Mouse (Mus musculus): Measurements from ENCODE around the gene Ctdsp2.

Gene Ctdsp2

DNA sequence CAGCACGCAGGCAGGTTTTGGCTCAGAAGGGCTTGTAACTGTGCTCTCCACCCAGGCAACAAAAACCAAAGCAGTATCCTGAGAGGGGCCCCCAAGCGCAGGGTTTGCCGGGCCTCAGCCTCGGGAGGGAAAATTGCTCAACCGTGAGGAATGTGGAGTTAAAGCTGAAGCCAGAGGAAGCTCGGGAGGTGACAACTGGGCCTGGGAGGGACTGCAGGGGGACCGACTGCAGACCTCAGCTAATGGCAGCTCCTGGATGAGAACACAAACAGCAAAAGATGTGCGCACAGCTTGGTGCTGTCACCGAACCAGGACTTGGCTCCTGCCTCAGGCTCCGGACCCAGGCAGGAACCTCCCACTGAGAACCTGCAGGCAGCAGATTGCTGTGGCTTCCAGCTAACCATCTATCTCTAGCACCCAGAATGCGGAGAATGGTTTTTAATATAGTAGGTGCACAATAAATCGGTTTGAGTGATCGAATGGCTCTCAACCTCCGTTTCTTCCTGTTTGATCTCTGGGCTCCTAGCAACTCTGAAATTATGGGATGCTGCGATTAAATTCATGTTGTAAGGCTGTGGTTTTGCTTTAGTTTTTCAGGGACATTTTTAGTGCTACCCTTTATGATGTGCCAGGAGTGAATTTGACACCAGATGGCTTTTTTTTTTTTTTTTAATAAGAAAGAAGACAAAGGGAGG is 16.1 kb upstream of the Ctdsp2 start:
- no peak for DNase-seq (ENCODE audit: extremely low read depth, low read depth, low spot score)

GRCm38 (mm10) chr10:126962966-126963330 is 15.6 kb upstream of the Ctdsp2 start:
- DNase-seq (ENCODE audit: extremely low read depth, low read depth, low spot score), result no peak

- DNase-seq (ENCODE audit: extremely low read depth, low read depth, low spot score), result no peak
Measured at GRCm38 (mm10) chr10:126963821-126964220, 14.7 kb upstream of the Ctdsp2 start.

DNA sequence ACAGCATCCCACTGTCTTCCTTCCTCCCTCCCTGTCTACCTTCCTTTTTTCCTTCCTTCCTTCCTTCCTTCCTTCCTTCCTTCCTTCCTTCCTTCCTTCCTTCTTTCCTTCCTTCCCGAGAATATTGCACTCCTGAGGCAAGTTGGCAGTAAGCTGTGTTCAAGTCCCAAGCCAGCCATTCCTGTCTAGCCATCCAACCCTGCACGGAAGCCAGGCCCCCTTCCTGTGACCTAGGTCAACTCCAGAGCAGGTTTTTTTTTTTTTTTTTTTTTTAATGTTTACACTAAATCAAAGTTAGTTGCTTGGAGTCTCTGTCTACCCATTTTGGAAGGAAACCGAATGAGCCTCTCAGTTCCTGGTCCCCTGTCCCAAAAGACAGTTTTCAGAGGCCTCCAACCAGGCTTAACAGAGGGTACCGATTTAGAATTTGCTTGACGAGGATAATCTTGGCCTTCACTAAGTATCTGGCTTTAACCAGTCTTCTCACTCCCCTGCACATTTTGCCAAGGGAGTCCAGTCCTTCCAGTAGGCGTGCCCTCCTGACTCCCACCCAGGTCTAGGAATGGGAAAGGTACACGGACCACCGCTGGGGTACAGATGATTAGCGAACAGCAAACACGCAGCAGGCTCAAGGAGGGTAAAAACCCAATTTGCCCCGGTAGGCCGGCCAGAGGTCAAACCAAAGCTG is 7.0 kb upstream of the Ctdsp2 start:
- DNase-seq (ENCODE audit: extremely low read depth, low read depth, low spot score), result no peak

DNA sequence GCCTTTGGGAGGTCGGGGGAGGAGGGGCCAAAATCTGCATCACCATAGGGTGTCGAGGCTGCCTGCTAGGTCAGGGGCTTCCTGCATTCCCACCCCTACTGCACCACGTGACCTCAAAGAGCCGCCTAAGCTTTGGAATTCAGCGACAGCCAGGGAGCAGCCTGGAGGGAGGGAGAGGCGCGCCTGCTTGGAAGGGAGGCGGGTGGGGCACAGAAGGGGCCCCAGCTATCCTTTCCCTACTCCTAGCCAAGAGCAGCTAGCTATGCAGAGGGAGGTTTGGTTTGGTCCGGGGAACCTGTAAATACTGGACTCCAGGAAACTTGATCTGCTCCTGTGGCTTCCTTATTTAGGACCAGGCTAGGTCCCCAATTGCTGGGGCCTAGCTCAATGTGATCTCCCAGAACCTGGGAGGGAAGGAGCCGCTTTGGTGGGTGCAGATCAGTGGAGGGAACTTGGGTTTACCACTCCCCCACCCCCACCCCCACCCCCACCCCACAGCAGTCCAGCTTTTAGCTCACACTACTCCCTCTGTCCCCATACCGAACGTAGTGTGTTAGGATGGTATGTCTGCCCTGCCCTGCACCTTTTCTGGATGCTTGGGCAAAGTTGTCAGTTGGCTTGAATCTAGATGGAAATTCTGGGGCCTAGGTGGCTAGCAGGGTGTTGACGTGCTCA is 6.3 kb upstream of the Ctdsp2 start:
- DNase-seq (ENCODE audit: extremely low read depth, low read depth, low spot score), result no peak

DNA sequence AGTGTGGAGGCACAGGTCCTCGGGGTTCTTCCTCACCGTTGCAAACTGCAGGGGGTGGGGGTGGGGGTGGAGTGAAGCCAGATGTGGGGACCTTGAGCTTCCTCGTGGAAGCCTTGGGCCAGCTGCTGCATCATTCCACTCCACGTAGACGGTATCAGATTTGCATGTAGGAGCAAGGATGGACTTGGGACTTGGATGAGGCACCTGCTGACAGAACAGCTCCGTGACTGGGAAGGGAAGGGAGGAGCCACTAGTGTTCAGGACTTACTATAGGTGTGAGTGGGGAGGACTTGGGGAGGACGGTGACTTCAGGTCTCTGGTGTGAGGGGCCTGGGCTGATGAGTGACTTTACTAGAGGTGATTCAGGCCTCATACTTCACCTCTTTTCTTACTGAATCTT is 5.5 kb upstream of the Ctdsp2 start:
- DNase-seq (ENCODE audit: extremely low read depth, low read depth, low spot score), result no peak

- DNase-seq (ENCODE audit: extremely low read depth, low read depth, low spot score), result no peak
Measured at GRCm38 (mm10) chr10:126975706-126976105, 2.8 kb upstream of the Ctdsp2 start.

GRCm38 (mm10) chr10:126977076-126977475 is 1.4 kb upstream of the Ctdsp2 start:
- no peak for DNase-seq (ENCODE audit: extremely low read depth, low read depth, low spot score)

DNA sequence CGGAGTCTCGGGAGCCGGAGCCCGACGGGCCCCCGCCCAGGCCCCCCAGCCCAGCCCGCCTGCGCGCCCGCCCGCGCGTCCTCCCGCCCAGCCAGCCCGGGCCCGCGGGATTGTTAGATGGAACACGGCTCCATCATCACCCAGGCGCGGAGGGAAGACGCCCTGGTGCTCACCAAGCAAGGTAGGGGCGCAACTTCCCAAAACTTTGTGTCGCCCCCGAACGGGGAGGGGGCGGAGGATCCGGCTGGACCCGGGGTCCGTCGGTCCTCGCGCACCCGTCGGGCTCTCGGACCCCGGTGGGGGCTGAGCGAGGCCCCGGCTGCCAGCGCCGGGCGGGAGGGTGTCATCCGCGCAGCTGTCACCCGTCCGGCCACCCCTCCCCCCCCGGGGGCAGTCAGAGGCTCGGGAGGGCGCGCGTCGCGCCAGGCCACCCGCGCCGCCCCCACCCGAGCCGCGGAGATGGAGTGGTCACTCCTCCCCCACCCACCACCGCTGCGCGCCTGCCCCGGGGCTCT is 661 bp downstream of the Ctdsp2 start:
- DNase-seq (ENCODE audit: extremely low read depth, low read depth, low spot score), result no peak

GRCm38 (mm10) chr10:126979636-126980151 is 1.2 kb downstream of the Ctdsp2 start:
- no peak for DNase-seq (ENCODE audit: extremely low read depth, low read depth, low spot score)

DNA sequence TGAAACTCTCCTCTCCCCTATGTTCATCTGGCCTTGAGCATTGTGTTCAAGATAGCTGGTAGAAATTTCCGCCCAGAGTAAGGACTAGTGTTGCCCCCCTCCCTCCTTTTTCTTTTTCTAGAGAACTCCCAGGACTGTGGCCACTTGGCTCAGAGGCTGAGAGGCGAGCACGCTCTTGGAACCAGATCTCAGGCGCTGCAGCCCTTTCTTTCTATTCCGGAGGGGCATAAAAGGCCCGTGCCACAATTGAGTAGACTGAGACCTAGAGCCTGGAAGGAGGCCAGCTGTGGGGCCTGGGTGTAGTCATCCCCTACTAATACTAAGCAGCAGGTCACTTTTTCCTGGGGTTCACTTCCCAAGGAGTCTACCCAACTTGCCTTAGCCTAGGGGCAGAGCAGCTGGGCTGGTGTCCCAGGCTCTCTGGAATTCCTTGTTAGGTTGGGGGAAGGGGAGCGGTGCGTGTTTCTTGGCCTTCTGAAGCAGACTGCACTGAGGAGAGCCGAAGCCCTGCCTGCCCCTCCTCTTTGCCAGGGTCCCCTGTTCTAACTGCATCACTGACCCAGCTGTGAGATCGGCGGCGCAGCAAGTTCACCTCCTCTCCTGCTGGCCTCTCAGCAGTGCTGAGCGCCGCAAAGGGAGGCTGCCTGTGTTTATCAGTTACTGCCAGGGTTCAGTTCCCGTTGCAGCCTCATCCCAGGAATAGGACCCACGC is 1.9 kb downstream of the Ctdsp2 start:
- no peak for DNase-seq (ENCODE audit: extremely low read depth, low read depth, low spot score)

- DNase-seq (ENCODE audit: extremely low read depth, low read depth, low spot score), result no peak
Measured at GRCm38 (mm10) chr10:126980933-126981530, 2.5 kb downstream of the Ctdsp2 start.

DNA sequence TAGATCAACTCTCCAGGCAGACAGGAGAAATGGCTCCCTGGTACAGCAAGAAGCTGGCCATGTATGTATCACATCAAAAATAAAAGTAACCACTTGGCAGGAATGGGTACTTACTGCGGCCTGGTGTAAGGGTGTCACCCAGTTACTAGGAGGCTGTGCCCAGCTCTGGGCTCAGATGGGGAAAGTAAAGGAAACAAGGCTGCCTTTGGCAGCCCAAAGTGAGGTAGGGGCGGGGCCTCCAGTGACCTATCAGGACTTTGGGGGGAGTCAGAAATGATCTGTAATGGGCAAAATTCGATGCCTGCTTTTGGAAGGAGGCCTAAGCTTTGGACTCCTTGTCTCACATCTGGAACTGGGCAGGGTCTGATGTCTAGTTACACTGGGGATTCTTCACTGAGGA is 3.2 kb downstream of the Ctdsp2 start:
- DNase-seq (ENCODE audit: extremely low read depth, low read depth, low spot score), result no peak

DNA sequence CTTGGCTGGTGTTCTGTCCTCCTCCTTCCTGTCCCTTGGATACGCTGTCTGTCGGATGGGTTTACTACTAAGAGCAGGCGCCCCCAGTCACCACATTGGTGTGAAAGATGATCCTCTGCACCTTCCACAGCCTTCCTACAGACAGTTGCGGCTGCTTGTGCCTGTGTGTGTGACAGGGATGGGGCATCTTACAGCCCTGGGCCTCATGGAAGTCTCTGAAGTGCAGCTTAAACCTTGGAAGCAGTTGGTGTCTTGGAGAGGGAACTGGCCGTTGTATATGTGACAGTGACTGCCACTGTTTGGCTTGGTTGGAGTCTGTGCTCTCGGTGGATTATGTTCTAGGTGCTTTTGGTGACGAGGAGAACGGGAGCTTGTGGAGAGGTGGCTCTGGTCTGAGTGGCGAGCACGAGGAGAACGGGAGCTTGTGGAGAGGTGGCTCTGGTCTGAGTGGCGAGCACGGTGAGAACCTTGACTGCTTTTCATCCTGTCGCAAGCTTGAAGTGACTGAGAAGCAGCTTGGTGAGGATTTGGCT is 4.7 kb downstream of the Ctdsp2 start:
- DNase-seq (ENCODE audit: extremely low read depth, low read depth, low spot score), result no peak

DNA sequence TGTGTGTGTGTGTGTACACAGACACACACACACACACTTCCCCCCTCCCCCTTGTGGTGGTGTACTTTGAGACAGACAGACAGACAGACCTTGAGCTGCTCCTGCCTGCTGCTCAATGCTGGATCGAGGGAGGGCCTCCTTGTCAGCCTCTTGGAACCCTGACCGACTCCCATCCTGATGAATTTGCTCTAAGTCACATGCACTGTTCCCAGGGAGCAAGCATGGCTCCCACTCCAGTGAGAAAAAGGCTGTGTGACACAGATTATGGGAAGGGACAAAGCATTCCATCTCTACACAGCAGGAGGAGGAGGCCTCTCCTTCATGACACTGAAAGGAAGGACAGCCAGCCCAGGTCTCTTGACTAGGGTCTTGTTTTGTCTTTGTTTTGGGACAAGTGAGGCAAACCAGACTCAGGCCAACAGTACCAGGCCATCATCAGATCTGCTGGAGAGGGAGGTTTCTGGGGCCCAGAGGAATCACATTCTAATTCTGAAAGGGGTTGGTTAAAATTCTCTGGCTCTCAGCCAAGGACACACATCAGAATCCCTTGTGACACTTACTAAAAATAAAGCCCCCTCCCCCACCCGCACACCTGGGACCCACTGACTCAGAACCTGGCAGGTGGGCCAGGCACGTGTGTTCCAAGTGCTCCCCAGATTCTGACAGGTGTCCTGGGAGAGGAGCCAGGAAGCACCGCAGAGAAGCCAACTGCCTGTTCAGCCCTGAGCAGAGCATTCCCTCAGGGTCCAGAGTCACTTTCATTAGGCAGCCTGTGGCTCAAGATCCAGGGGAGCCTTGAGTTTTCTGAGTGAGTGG is 5.9 kb downstream of the Ctdsp2 start:
- no peak for DNase-seq (ENCODE audit: extremely low read depth, low read depth, low spot score)

DNA sequence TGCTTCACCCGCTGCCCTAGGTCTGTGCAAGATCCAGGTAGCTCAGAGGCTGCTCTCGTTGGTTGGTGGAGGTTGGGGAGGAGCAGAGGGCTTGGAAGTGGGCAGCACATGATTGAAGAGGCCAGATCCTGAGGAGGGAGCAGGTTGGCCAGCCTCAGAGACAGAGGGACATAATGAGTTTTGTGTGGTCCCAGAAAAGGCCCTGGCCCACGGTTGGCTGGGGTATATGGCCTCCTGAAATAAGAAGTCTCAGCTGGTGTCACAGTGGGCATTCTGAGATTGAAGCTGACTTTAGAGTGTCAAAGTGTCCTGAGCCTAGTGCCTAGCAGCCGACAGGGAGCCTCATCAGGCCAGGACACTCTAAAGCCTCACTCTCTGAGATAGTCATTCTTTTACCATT is 6.6 kb downstream of the Ctdsp2 start:
- no peak for DNase-seq (ENCODE audit: extremely low read depth, low read depth, low spot score)

DNA sequence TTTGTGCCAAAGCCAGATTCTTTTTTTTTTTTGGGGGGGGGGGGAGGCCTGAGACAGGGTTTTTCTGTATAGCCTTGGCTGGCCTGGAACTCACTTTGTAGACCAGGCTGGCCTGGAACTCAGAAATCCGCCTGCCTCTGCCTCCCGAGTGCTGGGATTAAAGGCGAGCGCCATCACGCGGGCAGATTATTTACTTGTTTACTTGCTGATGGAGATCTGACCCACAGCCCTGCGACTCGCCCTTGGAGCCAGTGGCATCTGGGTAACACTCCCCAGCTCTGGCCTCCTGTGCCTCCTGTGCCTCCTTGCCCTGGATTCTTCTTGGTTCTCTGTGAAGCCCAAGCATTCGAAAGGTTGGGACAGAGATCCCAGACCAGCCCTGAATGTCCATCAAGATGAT is 7.1 kb downstream of the Ctdsp2 start:
- DNase-seq (ENCODE audit: extremely low read depth, low read depth, low spot score), result no peak

DNA sequence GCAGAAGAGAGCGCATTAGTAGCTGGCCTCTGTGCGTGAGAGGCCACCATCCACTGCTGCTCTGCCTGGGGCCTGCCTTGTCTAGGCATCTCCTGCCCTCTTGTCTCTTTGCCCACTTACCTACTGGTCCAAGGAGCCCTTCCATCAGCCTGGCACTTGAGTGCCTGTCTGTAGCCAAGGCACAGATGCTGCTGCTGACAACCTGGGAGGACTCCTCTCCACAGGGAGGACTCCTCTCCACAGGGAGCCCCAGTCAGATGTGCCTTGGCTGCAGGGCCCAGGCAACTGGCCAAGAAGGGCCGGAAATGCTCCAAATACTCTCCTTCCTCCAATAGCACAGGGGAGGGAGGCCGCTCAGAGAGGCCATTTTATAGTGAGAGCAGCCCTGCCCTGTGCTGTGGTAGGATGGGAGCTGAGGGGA is 8.0 kb downstream of the Ctdsp2 start:
- no peak for DNase-seq (ENCODE audit: extremely low read depth, low read depth, low spot score)

DNA sequence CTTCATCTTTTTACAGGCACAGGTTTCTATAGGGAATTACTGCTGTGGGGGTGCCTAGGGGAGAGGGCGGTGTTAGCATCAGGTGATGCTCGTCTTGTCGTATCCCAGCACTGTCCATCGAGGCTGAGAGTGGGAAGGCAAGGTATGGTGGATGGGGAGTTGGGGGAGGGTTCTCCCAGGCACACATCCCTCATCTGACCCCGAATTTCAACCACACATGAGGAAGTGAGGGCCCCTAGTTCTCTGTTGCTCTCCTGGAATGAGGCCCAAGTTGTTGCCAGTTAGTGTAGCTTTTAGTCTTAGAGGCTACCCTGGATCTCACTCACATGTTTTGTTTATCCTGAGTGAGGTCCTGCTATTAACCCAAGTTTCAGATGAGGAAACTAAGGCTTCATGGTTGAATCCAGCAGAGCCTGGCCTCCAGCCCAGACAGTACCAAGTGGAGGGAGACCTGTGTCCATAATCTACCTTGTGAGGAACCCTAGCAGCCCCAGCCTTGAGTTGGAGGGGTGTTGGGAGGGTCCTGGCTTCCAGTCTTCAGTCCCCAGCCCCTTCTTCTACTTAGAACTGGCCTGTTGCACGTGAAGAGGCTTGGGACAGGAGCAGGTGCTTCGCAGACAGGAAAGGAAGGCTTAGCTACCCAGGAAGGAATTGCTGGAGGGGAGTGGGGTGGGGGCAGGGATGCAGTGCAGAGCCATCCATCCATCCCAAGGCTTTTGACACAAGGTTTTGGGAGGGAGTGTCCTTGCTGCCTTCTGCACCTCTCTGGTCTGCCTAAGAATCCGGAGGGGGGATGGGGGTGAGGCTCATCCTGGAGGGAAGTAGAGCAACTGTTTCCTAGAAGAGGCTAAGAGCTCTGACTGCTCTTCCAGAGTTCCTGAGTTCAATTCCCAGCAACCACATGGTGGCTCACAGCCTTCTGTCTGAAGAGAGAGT is 8.9 kb downstream of the Ctdsp2 start:
- DNase-seq (ENCODE audit: extremely low read depth, low read depth, low spot score), result no peak

Measured in fat pad, adult 2 months (tissue).